Mouse (Mus musculus): ENCODE results near the gene Vwa2. TPM values are rescaled to one million over a fixed set of nuclear protein-coding genes. Genes with fewer than 3 reads are reported as not detected.

The Vwa2 gene
- polyA plus RNA-seq (2012; ENCODE audit: low replicate concordance) = not detected in 2 replicates

DNA sequence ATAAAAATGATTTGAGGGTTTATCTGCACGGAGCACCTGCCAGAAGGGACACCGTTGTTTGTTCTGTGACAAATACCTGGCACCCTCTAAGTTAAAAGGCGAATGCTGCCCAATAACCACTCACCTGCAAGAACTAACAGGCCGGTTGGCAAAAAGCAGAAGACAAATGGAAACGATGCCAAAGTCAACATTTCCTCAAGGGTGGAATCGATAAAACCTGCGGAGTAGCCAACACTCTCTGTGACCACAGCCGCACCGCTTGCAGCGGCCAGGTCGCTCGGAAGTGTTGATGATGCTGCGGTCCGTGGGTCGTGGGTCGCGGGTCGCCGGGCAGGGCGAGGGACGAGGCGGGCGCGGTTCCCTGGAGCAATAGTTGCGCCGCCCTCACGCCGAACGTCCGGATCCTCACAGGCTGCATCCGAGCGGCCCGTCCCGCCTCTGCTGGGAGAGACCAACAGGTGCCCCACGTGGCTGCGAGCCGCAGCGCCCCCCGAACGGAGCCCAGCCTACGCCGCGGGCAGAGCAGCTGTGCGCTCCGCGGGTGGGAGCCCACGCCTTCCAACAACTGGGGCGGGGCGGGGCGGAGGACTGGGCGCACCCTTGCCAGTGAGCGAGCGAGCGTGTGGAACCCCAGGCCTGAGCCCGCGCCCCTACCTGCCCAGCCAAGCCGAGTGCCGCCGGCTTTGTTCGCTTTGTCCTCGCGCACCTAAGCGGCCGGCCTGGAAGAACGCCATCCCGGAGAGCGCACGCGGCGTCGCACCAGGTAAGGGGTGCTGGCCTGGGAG, at the start of gene Vwa2:
TSS of gene Vwa2 (plus strand) at position 434 of the 785 bp plus-strand sequence.

DNA sequence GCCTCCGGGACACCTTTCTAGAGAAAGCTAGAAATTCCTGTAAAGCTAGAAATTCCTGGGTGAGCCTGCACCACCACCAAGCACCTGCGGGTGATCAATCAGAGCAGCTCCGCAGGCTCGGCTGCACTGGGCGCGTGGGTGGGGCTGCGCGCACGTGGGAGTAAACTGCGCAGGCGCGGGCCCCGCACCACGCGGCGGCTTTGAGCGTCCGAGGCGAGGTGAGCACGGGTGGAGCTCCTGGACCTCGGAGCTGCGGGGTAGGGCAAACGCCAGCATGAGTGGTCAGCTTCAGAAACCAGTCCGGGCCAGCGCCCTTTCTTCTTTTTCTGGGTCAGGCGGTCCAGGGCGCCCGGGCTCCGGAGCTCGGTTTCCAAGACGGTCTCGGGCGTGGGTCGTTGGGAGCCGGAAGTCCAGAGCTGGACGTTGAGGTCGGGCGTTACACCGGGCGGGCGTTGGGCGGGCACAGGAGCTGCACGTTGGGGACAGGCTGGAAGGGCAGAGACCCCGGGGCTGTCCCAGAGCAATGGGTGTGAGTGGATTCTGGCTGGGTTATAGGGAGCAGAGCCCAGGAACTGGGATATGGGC, 47.9 kb upstream of the Vwa2 start, which contains the start of gene Tdrd1:
TSS of gene Tdrd1 (plus strand) at position 163 of the 585 bp plus-strand sequence.

Other genes with a start within 250 kb of the Vwa2 start
- 3.4 TPM in 2 replicates for gene Adrb1, start 152.1 kb upstream of the Vwa2 start, polyA plus RNA-seq (2012; ENCODE audit: low replicate concordance)
- 0.20 and 1.2 TPM in 2 replicates for gene Ccdc186, start 52.1 kb upstream of the Vwa2 start, polyA plus RNA-seq (2012; ENCODE audit: low replicate concordance)
- gene Tdrd1, start 48.0 kb upstream of the Vwa2 start, polyA plus RNA-seq (2012; ENCODE audit: low replicate concordance) = not detected in 2 replicates
- 0.53 and 0.64 TPM in 2 replicates for gene Afap1l2, start 134.0 kb downstream of the Vwa2 start, polyA plus RNA-seq (2012; ENCODE audit: low replicate concordance)